Mouse (Mus musculus) granulocyte monocyte progenitor cell, adult 5-6 weeks (primary cell): ENCODE results near the gene Mindy1. TPM values are rescaled to one million over a fixed set of nuclear protein-coding genes. Genes with fewer than 3 reads are reported as not detected.

ENCODE experiments used
- ATAC-seq: replicated peaks from 2 replicates; pipeline ENCODE4 v1.8.0; 2016; ENCODE audit warnings: mild to moderate bottlenecking, moderate TSS enrichment, inconsistent platforms; ENCODE audit not compliant: poor library complexity, severe bottlenecking
- total RNA-seq, 2 experiments: library from RNA; stranded (forward) in 1 of 2; stranded (reverse) in 1 of 2; fragments of 200-712, 200-1000 nt in 1 of 2; fragments of >200 nt in 1 of 2; fragmentation: Nextera tagmentation in 1 of 2; gene quantifications; 2 replicates each; pipeline ENCODE4 v1.2.3; 2014 to 2017

Mindy1 gene
- total RNA-seq, 2 experiments from 2014 or later, result 22.8 to 56.5 TPM

DNA sequence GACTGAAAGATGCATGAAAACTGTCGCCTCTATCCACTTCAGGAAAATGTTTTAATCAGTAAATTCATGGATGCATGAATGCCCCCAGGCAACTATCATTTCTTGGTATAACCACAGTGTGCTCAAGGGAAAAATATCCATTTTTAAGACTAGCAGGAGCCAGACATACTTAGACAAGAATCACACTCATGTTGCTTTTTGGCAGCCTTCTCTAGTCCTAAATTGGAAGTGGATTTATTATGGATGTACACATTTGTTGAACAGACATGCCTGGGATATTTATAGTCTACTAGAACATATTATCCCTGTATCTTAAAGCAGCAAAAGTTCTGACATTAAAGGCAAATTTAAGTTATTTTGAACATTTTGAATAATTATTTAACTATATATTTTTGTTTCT is 16.4 kb upstream of the Mindy1 start:
- ATAC-seq, result no peak

DNA sequence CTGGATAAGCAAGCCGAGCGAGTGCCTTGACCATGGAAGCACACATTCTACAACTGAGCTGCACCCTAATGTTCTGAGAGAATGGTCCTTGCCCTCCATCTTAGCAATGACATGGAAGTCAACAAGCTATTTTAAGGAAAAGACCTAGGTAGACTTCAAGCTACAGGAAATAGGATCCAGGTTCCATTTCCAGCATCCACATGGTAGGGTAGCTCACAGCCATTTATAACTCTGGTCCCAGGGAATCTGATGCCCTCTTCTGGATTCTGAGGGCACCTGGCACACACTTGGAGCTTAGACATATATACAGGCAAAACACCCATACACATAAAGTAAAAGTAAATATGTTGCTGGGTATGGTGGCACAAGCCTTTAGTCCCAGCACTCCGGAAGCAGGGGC is 15.1 kb upstream of the Mindy1 start:
- ATAC-seq, result no peak

DNA sequence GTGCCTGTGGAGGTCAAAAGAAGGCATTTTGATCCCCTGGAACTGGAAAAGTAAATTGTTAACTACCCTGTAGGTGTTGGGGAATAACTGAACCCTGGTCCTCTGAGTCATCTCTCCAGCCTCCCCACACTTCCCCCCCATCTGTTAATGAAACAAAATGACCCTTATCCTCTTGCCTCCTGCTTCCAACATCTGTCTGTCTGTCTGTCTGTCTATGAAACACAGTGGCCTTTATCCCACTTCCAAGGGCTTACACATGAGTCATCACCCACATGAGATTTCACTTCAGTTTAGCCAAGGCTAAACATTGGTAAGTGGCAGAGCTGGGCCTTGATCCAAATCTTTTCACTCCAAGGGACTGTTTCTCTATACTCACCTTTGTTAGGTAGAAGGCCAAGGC is 13.3 kb upstream of the Mindy1 start:
- no peak for ATAC-seq

DNA sequence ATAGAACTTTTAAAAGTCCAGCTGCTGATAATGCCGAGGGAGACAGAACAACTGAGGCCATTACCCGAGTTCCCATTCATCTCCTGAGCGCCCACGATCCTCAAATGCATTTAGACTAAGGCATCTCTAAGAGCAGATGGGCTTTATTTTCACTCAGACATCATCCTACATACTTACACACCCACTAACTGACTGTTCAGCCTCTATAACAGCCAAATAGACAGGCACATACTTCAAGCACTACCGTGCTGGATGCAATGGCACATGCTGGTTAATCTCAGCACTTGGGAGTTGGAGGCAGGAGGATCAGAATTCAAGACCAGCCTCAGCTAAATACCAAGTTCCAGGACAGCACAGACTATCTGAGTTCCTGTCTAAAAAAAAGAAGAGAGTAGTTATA is 11.4 kb upstream of the Mindy1 start:
- no peak for ATAC-seq

DNA sequence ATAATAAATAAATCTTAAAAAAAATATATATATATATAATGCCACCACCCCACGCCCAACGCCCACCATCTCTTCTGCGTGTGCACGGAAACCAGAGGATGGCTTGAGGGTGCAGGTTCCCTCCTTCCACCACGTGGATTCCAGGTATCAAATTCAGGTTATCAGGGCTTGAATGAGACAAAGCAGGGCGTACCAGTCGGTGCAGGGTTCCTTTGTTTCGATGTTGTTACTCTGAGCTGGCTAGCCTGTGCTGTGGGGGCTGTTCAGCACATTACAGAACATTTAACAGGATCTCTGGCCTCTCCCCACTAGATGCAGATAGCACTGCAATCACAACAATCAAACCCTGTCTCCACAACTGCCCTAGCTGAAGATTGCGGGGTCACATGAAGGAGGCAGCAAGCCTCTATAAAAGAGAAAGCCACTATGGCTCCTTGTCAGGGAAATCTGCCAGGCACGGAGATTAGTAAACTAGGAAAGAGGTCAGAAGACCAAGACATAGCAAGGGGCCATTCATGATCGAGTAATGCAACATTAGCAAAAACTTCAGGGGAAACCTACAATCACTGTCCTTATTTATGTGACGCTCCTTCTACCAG is 10.3 kb upstream of the Mindy1 start:
- ATAC-seq, result no peak

DNA sequence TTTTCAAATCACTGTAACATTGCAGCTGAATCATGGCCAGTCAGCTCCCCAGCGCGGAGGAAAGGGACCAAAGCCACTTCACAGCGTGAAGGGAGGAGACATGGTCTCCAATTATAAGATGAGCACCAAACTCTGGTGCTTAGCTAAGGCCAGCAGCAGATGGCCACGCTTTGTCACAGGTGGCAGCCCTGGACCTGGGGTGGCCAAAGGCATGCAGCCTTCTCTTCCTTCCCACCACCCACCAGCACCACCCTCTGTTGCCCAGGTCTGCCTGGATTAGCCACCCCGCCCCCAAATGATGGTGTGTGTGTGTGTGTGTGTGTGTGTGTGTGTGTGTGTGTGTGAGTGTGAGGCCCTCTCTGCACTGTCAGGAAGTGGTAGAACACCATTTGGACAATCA is 7.7 kb upstream of the Mindy1 start:
- ATAC-seq, result no peak

DNA sequence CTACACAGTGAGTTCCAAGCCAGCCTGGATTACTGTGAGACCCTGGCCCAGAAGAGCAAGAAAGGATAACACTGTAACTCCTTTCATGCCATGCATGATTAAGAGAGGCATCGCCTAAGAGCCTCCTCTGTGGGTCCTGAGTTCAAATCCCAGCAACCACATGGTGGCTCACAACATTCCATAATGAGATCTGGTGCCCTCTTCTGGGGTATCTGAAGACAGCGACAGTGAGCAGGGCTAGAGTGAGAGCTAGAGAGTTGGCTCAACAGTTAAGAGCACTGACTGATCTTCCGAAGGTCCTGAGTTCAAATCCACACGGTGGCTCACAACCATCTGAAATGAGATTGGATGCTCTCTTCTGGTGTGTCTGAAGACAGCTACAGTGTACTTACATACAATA is 6.7 kb upstream of the Mindy1 start:
- no peak for ATAC-seq

DNA sequence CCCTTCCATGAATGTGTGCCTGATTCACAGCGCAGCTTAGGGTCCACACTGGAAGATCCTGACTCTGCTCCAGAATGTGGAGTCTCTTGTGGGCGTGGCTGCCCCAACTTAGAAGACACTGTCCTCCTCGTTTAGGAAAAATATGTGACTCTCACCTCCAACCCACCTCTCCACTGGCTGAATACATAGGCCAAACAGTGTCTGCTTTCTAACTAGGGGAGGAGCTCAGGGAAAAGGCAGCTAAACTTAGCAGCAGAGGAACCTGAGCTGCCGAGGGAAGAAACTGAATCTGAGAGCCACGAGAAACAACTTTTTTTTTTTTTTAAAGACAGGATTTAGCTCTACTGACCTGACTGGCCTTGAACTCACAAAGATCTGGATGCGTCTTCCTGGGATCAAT is 6.0 kb upstream of the Mindy1 start:
- ATAC-seq, result no peak

DNA sequence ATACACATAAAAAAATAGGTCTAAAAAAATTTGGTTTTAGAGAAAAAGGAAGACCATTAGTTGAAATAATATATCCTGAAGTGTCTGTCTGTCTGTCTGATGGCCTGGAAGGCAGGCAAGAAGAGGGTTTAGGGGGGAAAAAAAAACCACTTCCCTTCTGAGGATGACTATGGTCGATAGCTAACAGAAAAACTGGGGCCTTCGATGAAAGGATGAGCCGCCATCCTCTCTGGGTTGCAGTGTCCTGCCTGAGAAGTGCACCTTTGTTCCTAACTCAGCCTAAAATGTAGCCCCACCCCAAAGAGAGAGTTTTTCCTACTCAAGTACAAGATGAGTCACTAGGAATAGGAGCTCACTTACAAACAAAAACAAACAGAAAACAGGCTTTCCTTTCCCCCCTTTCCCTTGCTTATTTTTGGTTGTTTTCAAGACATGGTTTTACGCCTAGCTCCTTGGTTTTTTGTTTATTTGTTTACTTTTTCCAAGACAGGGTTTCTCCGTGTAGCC is 4.7 kb upstream of the Mindy1 start:
- no peak; the same call in 1 of the 2 replicates for ATAC-seq

DNA sequence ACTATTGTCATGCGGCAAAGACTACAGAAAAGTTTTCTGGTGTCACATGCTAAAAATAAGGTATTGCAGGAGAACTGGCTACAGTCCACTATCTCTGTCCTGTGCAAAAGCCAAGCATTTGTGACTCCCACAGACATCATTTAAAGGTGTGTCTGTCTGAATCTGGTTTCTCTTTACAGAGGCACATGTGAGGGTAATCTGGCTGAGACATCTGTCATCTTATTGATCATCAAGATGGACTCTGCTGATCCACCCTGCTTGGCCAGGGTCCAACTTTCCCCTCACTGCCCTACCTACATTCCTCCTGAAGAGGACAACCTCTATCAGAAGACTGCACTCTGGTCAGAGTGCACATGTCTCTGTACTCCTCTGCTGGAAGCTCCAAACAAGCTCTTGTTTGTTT is 4.0 kb upstream of the Mindy1 start:
- ATAC-seq, result no peak

DNA sequence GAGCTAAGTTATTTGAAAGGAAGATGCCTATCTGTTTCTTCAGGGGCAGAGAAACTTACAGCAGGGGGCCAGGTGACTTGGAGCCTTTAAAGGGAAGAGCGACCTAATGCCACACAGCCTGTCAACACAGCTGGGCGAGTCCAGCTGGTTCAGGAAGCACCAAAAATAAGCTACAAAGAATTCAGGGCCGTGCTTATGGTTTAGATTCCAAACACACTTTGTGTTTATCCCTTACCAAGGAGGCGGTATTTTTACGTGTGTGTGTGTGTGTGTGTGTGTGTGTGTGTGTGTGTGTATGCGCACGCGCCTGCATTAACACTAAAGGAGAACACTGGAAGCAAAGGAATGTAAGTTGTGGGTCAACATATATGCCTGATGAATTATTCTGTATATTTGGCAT is 398 bp upstream of the Mindy1 start:
- ATAC-seq, result no peak

DNA sequence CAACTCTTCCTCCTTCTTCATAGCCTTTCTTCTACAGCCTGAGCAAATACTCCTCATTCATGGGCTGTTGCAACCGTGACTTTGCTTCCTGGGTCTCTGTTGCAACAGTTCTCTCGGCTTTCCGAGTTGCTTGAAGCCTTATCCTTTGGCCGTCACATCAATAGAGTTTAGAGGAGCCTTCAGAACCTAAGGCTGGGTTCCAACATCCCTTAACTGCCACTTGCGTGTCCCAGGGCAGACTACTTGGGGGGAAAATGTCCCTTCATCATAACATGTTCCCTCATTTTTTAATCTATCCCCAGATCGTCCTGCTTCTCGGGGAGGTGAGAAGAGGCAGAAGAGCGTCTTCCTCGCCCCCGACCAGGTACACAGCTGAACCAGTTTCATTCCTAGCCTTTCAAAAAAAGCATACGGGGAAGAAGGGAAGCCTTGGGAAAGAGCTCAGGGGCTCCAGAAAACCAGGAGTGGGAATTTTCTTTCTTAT is 1.3 kb downstream of the Mindy1 start:
- peak; percentile 53 for ATAC-seq

DNA sequence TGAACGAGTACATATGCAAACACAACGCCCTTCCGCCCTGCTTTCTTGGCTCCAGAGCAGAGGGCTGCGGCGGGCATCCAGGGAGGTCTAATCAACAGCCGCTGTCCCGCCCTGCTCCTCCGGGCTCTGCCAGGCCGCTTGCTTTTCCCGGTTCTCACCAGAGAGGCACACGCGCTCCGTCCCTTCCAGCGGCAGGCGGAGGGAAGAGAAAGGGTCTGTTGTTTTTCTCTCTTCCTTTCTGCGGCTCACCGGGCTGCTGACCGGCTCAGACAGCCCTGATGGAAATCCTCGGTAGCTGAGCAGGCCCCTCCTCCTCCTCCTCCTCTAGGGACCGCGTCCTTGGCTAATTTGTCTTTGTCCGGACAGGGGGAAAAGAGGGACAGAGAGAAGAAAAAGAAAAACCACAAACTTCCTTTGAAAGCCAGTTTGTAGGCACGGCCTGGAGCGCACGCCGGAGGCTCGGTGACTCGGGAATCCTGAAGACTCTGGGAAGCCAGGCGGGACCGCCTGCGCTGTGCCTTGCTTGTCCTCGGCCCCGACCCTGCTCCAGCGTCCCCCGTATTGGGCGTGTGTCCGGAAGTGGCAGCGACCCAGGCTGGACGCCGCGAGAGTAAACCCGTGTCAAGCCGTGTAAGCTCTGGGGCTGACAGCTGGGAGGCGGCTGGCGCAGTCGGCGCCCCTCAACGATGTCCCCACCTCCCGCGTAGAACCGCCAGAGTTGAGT is 1.9 kb downstream of the Mindy1 start:
- peak; percentile 46 for ATAC-seq

DNA sequence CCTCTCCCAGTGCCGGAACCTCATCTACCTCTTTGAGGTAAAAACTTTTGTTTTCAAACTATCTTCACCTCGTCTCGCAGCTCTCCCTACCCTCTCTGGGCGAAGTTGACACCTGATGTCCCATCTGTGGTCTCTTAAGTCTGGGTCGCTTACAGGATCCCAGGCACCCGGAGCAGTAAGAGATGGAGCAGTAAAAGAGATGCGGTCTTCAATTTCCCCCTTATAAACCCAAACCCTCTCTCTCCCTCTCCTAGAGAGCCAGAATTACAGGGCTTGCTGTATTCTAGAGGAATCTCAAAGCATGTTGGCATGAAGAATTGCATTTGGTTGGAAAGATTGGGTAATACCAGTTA is 2.4 kb downstream of the Mindy1 start:
- ATAC-seq, result no peak

DNA sequence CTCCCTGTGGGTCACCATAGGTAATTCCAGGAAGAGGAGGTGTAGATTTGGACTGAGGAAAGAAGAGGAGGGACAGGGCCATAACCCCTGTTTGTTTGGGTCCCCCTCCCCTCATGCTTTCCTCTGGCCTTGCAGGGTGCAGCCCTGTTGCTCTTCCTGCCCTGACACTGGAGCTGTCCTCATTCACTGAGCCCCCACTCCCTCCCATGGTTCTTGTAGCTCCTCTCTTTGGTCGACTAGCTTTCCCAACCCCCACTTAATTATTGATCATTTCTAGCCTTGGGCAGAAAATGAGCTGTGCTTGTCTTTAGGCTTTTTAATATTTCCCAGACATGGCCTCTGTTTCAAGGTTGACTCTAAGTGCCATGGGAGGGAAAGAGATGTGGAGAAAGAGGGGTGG is 2.9 kb downstream of the Mindy1 start:
- no peak for ATAC-seq

DNA sequence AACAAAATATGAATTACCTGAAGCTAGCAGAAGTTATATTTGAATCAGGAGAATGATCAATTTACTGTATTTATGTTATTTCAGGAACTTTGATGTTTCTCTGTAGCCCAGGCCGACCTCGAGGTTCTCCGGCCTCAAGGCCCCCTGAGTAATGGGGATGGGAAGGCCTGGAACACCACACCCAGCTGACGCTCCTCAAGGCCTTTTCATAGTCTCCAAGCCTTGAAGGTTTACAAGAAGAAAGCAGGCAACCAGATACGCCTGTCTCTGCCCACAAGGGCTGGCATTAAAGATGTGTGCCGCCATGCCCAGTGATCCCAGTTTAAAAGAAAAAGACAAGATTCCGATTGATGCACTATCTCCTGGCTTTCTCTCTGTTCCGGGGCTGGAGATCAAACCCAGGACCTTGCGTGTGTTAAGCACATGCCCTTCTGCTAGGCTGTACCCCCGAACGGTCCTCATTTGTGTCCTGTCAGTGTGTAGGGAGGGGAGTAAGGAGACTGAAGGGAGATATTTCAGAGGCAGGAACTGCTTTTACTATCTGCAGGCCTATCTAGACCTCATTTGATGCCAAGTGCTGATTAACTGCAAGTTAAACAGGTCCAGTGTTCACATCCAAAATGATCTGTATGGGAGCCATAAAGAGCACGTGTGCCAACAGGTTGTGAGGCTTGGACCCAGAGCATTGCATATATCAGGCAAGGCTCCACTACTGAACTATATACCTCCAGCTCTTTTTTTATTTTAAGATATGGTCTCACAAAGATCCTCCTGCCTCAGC is 3.5 kb downstream of the Mindy1 start:
- no peak for ATAC-seq

DNA sequence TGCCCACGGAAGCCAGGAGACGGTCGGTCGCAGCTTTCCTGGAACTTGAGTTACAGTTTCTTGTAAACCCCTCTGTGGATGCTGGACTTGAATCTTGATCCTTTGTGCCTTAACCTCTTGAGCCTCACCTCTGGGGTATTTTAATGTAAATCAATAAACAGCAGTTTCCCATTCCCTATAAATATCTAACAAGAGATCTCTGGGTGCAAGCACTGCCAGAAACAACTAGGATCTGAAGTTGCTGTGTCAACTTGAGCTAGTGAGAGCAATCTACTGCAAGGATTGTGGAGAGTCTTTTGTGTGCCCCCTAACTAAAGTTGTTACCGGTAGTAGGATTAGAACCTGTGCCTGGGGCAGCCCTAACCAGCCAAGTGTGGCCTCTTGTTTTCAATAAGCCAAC is 4.2 kb downstream of the Mindy1 start:
- ATAC-seq, result no peak

DNA sequence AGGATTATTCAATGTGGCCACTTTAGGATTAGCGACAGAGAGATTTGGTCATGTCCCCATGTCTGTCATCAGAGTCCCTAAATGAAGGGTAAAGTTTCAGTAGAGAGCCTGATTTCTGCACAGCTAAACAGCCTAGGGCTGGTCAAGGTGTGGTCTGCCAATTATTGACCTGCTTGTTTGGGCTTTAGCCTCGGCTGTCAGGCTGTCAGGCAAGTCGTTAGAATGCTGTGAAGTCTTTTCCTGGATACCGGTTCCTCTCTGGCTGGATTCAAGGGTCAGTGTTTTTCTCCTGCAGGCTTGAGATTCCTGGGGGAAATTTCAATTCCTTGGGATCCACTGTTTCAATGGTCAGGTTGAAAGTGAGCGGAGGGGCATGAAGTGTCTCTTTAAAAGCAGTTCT is 4.9 kb downstream of the Mindy1 start:
- no peak for ATAC-seq

DNA sequence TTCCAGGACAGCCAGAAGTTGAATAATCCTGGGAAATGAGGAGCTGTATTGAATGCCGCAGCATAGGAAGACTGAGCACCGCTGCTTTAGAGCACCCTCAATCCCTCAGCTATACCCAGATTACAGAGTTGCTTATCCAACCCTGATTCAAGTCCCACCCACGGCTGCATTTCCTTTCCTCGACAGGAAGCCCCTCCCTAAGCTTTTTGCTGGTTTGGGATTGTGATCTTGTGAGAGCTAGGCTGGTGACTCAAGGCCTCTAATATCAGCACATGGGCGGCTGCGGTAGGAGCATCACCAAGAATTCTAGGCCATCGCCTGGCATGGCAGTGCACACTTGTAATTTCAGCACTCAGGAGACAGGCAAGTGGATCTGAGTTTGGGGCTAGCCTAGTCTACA is 5.4 kb downstream of the Mindy1 start:
- ATAC-seq, result no peak

DNA sequence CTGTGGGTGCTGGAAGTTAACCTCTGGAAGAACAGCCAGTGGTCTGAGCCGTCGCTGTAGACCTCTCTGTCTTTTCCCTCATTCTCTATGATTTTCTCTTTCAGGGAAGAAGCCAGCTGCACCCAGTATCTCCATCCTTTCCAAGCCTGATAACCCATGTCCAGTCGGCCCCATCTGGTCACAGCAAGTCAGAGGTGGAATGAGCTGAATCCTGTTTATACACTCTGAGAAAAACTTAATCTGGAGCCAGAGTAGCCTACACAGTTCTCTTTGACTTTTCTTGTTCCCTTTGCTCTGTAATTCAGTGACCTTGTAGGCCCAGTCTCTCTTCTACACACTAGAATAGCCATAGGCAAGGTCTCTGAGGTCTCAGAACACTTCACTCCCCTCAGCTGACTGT is 6.4 kb downstream of the Mindy1 start:
- ATAC-seq, result no peak

DNA sequence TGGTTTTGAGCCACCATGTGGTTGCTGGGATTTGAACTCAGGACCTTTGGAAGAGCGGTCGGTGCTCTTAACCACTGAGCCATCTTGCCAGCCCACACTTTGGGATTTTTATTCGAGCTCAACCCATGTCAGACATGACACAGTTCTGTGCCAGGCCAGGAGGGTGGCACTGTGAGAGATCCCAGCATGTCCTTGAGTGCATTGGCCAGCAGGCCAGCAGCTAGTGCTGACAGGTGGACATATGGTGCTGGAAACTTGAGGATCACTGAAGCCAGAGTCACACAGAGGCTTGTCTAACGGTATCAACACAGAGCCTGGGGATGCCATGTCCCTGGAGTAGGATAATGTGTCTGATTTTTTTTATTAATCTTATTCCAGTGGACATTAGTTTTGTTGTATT is 8.3 kb downstream of the Mindy1 start:
- ATAC-seq, result no peak
